Mouse (Mus musculus): Measurements from ENCODE around the gene Gm12166.
A peak's percentile ranks its signal among the peaks of the same experiment; 100 is the strongest.

The Gm12166 gene

GRCm38 (mm10) chr11:46073061-46073849 lies 21.1 kb upstream of the Gm12166 start:
- DNase-seq (ENCODE audit: low spot score): no peak

DNA sequence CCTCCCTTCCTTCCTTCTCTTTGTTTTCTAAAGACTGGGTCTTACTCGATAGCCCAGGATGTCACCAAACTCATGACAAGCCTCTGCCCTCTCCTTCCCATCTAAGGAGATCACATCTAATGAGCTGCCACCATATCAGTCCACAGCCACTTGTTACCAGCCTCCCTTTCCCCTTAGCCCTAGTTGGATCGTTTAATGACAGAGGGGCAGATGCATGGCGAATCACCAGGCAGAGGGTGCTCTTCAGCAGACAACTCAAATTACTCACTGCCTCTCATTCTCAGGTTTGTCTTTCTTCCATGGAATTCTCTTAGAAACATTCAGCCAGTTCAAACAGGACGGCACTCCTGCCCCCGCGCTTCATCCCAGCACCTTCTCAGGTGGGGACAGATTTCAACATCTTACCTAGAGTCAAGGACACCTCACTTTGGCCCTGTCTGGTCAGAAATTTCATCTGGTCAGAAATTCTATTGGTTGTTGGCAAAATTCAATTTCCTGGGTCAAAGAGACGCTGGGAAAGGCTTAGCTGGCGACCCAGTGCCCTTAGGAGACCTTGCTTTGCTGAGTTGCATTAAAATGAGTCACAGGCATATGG lies 20.4 kb upstream of the Gm12166 start:
- DNase-seq (ENCODE audit: low spot score): no peak

DNA sequence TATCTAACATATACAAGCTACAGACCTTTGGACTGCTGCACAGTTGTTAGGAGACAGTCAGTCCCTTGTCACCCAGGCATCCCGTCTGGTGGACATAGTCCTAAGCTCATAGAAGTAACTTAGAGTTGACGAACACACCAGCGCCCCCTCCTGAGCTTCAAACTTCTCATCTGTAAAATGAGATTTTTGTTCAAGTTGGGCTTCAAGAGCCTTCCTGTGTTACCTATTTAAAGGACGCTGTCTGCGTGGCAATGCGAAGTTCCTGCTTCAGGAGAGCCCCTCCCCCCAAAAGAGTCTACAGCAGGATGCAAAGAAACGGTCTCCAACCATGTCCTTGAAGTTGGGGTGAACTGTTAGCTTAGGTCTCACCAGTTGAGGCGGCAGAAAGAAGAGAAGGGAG lies 18.7 kb upstream of the Gm12166 start:
- no peak for DNase-seq (ENCODE audit: low spot score)

DNA sequence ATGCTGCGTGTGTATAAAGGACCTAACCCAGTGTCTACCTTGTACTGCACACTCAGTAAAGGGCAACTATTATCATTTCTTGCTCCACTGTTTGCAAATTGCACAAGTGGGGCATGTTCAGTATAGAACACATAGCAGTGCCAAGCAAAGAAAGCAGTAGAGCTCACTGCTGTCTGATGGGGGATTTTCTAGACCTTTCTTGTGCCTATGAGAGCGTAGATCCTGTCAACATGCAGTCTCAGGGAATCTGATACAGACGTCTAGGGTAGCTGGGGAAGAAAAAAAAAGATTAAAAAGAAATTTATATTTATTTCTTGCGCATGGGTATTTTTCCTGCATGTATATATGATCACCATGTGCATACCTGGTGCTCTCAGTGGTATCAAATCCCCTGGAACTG lies 18.0 kb upstream of the Gm12166 start:
- no peak for DNase-seq (ENCODE audit: low spot score)

DNA sequence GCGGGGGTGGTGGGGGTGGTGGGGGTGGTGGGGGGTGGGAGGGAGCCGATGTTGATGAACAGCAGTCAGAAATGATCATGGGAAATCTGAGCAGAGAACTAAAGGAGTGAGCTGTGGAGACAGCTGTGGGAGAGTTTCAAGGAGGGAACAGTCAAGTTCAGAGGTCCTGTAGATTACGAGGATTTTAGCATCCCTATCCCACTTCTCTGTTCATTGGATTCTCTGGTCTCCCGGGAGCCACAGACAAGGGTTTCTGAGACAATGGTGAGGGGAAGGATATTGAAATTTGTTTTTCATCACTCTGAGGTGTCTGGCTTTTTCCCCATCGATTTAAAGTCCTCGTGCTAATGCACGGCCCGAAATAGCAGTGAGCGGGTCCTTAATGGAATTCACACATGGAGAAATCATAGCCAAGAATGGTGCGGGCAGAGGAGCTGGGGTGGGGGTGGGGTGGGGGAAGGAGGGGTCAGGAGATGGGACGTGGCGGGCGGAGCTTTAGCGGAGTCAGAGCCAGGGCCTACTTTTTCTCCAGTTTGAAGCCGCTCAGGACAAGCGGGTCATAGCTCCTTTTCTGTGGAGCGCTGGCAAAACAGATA lies 17.4 kb upstream of the Gm12166 start:
- DNase-seq (ENCODE audit: low spot score): no peak

- DNase-seq (ENCODE audit: low spot score): no peak
Measured at GRCm38 (mm10) chr11:46068756-46069407, 16.8 kb upstream of the Gm12166 start.

- no peak for DNase-seq (ENCODE audit: low spot score)
Measured at GRCm38 (mm10) chr11:46067371-46068060, 15.4 kb upstream of the Gm12166 start.

DNA sequence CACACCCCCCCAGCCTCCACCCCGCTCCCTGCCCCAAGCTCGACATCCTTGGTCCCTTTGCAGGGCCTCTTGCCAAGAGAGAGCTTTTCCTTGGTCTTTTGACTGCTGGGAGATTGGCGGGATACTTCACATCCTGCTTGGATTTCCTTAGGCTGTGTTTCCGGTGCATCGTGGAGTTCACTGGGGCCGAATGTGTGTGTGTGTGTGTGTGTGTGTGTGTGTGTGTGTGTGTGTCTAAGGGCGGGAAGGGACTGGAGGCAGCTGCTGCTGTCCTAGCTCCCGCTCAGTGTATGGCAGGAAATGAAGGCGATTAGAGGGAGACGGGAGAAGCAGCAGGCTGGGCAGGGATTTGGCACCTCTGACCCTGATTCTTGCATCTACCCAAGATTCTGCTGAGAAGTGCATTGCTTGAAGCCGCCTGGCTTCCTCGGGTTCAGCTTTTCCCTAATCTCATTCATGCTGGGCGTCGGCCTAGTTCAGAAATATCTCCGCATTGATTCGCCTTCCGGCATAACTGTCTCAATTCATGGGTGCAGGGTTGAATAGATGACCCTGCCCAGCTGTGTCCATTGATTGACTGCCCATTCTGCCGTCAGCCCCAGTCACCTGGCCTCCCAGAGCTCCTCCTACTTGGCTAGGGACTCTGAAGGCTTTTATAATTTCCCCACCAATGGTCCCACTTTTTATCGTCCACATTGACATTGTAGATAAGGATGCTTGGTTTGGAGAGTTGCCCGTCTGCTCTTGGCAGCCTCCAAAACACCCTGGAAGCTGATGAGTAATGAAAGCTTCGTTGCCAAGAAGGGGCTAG lies 13.3 kb upstream of the Gm12166 start:
- peak; percentile 29 for DNase-seq (ENCODE audit: low spot score)

DNA sequence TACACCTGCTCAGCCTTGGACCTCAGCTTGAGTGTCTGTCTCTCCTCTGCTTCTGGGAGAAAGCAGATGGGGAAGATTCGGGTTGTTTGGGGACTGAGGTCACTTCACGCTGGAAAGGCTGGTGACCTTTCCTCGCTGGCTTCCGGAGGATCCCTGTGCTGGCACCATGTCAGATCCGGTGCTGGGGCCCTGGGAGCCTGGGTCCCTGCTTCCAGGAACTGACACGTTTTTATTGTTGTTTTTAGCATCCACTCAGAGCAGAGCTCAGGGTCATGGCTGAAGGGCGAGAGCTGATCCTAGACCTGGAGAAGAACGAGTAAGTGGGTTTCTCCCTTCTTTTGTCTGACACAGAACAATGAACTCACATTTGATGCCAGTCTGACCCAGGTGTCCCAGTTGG lies 12.6 kb upstream of the Gm12166 start:
- DNase-seq (ENCODE audit: low spot score): no peak

- no peak for DNase-seq (ENCODE audit: low spot score)
Measured at GRCm38 (mm10) chr11:46062993-46063731, 11.0 kb upstream of the Gm12166 start.

DNA sequence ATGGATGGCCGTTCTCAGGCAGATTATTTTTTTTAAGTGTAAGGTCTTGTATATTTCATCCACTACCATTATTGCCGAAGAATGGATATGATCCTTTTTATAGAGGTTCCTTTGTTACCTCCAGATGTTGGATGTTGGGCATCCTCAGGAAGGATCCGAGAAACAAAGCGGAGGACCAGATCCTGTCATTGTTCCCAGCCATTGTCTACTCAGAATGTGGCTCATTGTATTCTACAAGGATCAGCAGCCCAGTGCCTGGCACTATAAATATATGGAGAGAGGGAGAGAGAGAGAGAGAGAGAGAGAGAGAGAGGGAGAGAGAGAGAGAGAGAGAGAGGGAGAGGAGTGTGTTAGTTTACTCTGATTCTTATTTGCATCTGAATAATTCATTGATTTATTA lies 10.4 kb upstream of the Gm12166 start:
- DNase-seq (ENCODE audit: low spot score): no peak

DNA sequence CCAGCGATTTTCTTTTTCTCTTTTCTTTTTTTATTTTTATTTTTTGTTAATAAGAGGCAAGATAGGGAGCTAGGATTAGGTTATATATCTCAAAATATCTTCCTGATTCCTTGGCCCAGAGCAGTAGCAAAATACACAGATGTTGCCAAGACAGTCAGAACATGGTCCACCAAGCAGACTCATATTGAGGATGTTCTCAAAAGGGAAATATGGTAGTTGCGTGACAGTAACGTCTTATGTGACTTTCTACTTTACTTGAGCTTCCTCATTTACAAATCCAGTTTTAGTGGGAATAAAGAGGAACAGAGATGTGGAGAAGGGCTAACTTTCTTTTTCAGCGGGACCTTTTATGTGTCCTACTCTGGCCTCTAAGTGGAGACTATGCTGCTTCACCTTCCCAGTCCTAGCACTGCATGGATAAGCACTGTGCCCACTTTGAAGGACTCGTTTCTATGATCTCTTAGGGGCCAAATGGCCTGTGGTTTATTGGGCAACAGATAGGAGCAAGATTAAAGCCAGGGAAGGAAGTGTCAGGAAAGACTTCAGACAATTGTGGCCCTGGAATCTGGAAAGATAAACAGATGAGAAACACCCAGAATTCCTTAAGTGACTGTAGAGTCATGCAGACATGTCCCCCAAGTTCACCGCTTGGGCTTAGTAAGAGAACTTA lies 9.8 kb upstream of the Gm12166 start:
- no peak for DNase-seq (ENCODE audit: low spot score)

DNA sequence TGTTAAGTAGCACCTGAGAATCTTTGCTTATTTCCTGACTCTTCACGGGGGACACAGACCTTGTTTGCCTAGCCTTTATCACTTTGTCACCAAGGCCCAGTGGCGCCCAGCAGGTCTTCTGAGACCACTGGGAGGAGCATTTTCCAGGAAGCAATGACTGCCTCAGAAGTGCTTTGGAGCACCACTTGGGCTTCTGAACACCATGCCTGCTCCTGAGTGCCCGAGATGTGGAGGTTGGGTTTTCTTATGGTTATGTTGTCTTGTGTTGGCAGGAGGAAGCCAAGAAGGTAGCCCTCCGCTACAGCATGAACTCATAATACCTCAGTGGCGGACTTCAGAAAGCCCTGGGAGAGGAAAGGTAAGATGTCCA lies 8.5 kb upstream of the Gm12166 start:
- DNase-seq (ENCODE audit: low spot score): no peak

DNA sequence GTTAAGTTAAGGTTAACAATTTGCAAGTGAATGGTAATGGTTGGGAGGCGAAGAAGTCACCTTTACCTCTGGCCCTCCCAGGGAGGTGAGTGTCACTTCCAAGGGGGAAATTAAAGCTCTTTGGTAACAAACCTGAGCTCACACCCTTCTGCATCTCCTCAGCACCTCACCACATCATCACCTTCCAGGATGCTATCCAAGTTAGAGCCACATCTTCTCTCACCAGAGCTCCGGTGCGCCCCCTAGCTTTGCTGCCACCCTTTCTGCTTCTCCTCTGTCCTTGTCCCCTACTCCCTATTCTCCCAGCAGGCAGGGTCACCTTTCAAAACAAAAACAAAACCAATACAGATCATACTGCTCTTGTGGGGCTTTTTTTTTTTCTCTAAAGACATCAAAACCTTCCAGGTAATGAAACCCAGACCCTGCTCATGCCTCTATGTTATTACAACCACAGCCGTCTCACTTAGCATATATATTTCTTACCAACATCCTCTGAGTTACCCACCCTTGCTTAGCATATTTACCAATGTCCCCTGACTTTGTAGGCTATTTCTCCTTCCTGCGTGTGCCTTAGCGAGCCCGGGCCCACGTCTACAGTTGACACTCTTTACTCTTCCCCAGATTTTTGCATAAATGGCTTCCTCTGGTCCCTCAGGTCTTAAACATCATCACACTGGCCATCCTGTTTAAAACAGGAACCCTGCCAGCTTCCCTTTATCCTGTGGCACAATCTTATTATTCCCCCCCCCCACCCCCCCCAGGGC lies 7.9 kb upstream of the Gm12166 start:
- DNase-seq (ENCODE audit: low spot score): no peak

GRCm38 (mm10) chr11:46058916-46059315 lies 6.8 kb upstream of the Gm12166 start:
- DNase-seq (ENCODE audit: low spot score): no peak

DNA sequence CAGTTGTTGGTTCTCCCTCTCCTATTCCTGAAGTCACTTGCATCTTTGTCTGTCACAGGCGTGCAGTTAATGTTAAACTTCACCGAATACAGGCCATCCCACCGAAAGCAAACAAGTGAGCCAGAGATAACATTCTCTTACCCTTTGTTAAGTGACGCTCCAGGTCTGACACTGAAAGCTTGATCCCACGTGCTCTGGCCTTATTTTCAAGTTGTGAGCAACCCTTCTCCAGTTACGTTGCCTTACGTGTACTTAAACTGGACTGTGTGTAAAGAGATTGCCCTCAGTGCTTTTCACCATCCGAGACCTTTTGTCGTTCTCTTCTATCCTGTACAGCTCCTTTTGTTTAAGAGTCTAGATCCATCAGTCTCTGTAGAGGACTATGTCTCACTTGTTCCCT lies 5.9 kb upstream of the Gm12166 start:
- no peak for DNase-seq (ENCODE audit: low spot score)

DNA sequence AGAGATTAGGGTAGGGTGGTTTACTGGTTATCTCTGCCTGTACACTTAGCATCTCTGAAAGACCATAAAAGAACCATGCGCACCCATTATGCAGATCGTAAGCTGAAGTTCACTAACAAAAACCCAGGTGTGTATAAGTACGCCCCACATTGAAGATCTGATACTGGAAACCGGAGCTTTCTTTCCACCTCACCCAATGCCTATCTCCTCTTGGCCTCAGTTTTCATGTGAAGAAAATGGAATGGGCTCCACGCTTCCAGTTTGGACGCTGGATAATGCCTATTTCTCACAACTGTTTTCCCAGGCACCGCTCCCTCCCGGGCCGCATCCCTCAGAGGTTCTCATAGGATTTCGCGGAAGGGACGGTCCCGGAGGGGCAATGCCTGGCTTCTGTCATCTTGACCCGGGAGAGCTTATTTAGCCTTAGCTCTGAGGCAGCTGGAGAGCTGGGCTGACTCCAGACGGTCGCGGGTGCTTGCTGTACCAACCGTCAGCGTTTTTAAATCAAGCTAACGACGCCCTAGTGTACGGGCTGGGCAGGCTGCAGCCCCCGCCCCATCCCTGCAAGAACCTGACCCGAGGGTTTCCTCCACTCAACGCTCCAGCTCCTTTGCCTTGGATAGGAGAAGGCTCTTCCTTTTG lies 4.8 kb upstream of the Gm12166 start:
- DNase-seq (ENCODE audit: low spot score): no peak

- peak; percentile 69 for DNase-seq (ENCODE audit: low spot score)
Measured at GRCm38 (mm10) chr11:46055896-46056769, 4.0 kb upstream of the Gm12166 start, which contains the start of gene Adam19. Gene Adam19, plus strand, starts transcription at chr11:46055992.

Data from layer of hippocampus, adult 11-12 months (tissue).